Mouse (Mus musculus) neural tube, embryonic 14.5 days (tissue): Measurements from ENCODE around the gene Cfap100. TPM values are rescaled to one million over a fixed set of nuclear protein-coding genes. Genes with fewer than 3 reads are reported as not detected.

Source experiments
- ATAC-seq: fragments of 200-750 bp; cut with Nextera tagmentation; 2 replicates; pipeline ENCODE4 v1.8.0; 2017; ENCODE audit warnings: low read depth, mild to moderate bottlenecking, moderate TSS enrichment, moderate library complexity
- H3K27ac ChIP-seq: fragments of 300-500 bp; sonication (generic); 2 replicates; pipeline ENCODE4 v1.5.1; 2014; ENCODE audit warnings: low read depth, mild to moderate bottlenecking, control low read depth, low read length, moderate library complexity, mixed read lengths
- H3K27me3 ChIP-seq: fragments of 300-500 bp; sonication (generic); 2 replicates; pipeline ENCODE4 v1.6.1; 2014; ENCODE audit warnings: low read length; ENCODE audit not compliant: control insufficient read depth, insufficient read depth
- H3K36me3 ChIP-seq: fragments of 300-500 bp; sonication (generic); 2 replicates; pipeline ENCODE4 v1.6.1; 2014; ENCODE audit warnings: low read length, mixed read lengths; ENCODE audit not compliant: control insufficient read depth, insufficient read depth
- H3K4me1 ChIP-seq: fragments of 300-500 bp; sonication (generic); 2 replicates; pipeline ENCODE4 v1.6.1; 2014; ENCODE audit warnings: low read length; ENCODE audit not compliant: control insufficient read depth, insufficient read depth
- H3K4me2 ChIP-seq: fragments of 300-500 bp; sonication (generic); 2 replicates; pipeline ENCODE4 v1.6.1; 2014; ENCODE audit warnings: mild to moderate bottlenecking, low read depth, low read length, control low read depth
- H3K4me3 ChIP-seq: fragments of 300-500 bp; sonication (generic); 2 replicates; pipeline ENCODE4 v1.5.1; 2014; ENCODE audit warnings: low read depth, low read length, control low read depth, mixed read lengths
- H3K9ac ChIP-seq: fragments of 300-500 bp; sonication (generic); replicated peaks from 2 replicates; pipeline ENCODE4 v1.6.1; 2014; ENCODE audit warnings: low read depth, mild to moderate bottlenecking, control low read depth, low read length, mixed read lengths
- H3K9me3 ChIP-seq: fragments of 300-500 bp; sonication (generic); 2 replicates; pipeline ENCODE4 v1.6.1; 2016; ENCODE audit warnings: low read length; ENCODE audit not compliant: control insufficient read depth
- WGBS: fragments of 180-500 bp; shearing (Covaris S2); extraction: QIAGEN DNeasy Blood & Tissue Kit; methylation state at CpG from one replicate; pipeline ENCODE4 v1.1.7; 2014; 5-methylcytosine and 5-hydroxymethylcytosine counted together
- polyA plus RNA-seq: library from polyadenylated mRNA; unstranded; fragments of >200 nt; fragmentation: Nextera tagmentation; extraction: Ambion mirVana; gene quantifications from 2 replicates; pipeline ENCODE4 v1.2.1, GENCODE M21; 2014

Cfap100 gene
- polyA plus RNA-seq = 7.4 and 8.5 TPM in 2 replicates

GRCm38 (mm10) chr6:90428380-90428974 is at the start of gene Cfap100:
Gene Cfap100, minus strand, starts transcription at chr6:90428797.
- Histone ChIP-seq H3K4me2 (peak within 1 kb of the TSS; percentile 68), H3K9ac (peak within 1 kb of the TSS; percentile 41), H3K27me3 (no peaks in the 10 kb centered on the region), H3K4me3 (peak within 1 kb of the TSS; percentile 34), H3K27ac (peak within 1 kb of the TSS; percentile 67), H3K36me3 (no peaks in the 10 kb centered on the region), H3K9me3 (no peaks in the 10 kb centered on the region), H3K4me1 (no peaks in the 10 kb centered on the region)
- ATAC-seq = peak; percentile 90
- 1% methylated on average over 31 of the region's 31 CpGs for WGBS

GRCm38 (mm10) chr6:90476941-90477518 is 48.4 kb upstream of the Cfap100 start:
- Histone ChIP-seq H3K36me3 (no peaks in the 10 kb centered on the region), H3K9me3 (no peaks in the 10 kb centered on the region), H3K4me1 (no peaks in the 10 kb centered on the region), H3K27me3 (no peaks in the 10 kb centered on the region), H3K9ac (no peak overlapping the region), H3K27ac (no peak overlapping the region), H3K4me3 (no peak overlapping the region), H3K4me2 (no peak overlapping the region)
- ATAC-seq = peak; percentile 60; the same call in 1 of the 2 replicates
- 61% methylated on average over 14 of the region's 14 CpGs for WGBS

GRCm38 (mm10) chr6:90475854-90476212 is 47.2 kb upstream of the Cfap100 start:
- Histone ChIP-seq H3K9ac (no peak overlapping the region), H3K4me2 (no peak overlapping the region), H3K9me3 (no peaks in the 10 kb centered on the region), H3K4me1 (0 out of 2 replicates have a peak, but pooled peaks cover 5% of the 10 kb centered on the region), H3K27ac (no peak overlapping the region), H3K27me3 (no peaks in the 10 kb centered on the region), H3K36me3 (no peaks in the 10 kb centered on the region), H3K4me3 (no peak overlapping the region)
- ATAC-seq = no peak
- WGBS = 74% methylated on average over 3 of the region's 3 CpGs

GRCm38 (mm10) chr6:90475176-90475853 is 46.7 kb upstream of the Cfap100 start:
- no peak overlapping the region for H3K9ac ChIP-seq

GRCm38 (mm10) chr6:90474361-90474750 is 45.8 kb upstream of the Cfap100 start:
- Histone ChIP-seq H3K27me3 (no peaks in the 10 kb centered on the region), H3K4me3 (no peak overlapping the region), H3K4me2 (no peak overlapping the region), H3K36me3 (no peaks in the 10 kb centered on the region), H3K9ac (no peak overlapping the region), H3K9me3 (no peaks in the 10 kb centered on the region), H3K4me1 (0 out of 2 replicates have a peak, but pooled peaks cover 5% of the 10 kb centered on the region), H3K27ac (no peak overlapping the region)
- no peak for ATAC-seq
- WGBS = 91% methylated on average over 3 of the region's 3 CpGs

More at GRCm38 (mm10) chr6:90475176-90475853, 46.7 kb upstream of the Cfap100 start:
- ATAC-seq = no peak
- WGBS = 71% methylated on average over 4 of the region's 4 CpGs
- H3K27ac ChIP-seq = no peak overlapping the region
- no peak overlapping the region for H3K4me3 ChIP-seq
- no peak overlapping the region for H3K4me2 ChIP-seq
- no peaks in the 10 kb centered on the region for H3K27me3 ChIP-seq
- H3K4me1 ChIP-seq = 0 out of 2 replicates have a peak, but pooled peaks cover 5% of the 10 kb centered on the region
- no peaks in the 10 kb centered on the region for H3K36me3 ChIP-seq
- H3K9me3 ChIP-seq = no peaks in the 10 kb centered on the region

- WGBS = 95% methylated on average over 24 of the region's 24 CpGs
- H3K4me3 ChIP-seq = no peak overlapping the region
These were observed 45.2 kb upstream of the Cfap100 start for GRCm38 (mm10) chr6:90473630-90474360.

GRCm38 (mm10) chr6:90472697-90473096 is 44.1 kb upstream of the Cfap100 start:
- Histone ChIP-seq H3K4me3 (no peak overlapping the region), H3K4me2 (no peak overlapping the region), H3K9me3 (no peaks in the 10 kb centered on the region), H3K36me3 (no peaks in the 10 kb centered on the region), H3K4me1 (0 out of 2 replicates have a peak, but pooled peaks cover 5% of the 10 kb centered on the region), H3K9ac (no peak overlapping the region), H3K27me3 (no peaks in the 10 kb centered on the region), H3K27ac (no peak overlapping the region)
- 97% methylated on average over 3 of the region's 3 CpGs for WGBS
- ATAC-seq = no peak

More at GRCm38 (mm10) chr6:90473630-90474360, 45.2 kb upstream of the Cfap100 start:
- H3K9me3 ChIP-seq = no peaks in the 10 kb centered on the region
- no peak overlapping the region for H3K27ac ChIP-seq
- no peak for ATAC-seq
- no peak overlapping the region for H3K4me2 ChIP-seq
- 0 out of 2 replicates have a peak, but pooled peaks cover 5% of the 10 kb centered on the region for H3K4me1 ChIP-seq
- no peaks in the 10 kb centered on the region for H3K27me3 ChIP-seq
- H3K36me3 ChIP-seq = no peaks in the 10 kb centered on the region
- H3K9ac ChIP-seq = no peak overlapping the region

GRCm38 (mm10) chr6:90472079-90472478 is 43.5 kb upstream of the Cfap100 start:
- Histone ChIP-seq H3K4me3 (no peak overlapping the region), H3K27me3 (no peaks in the 10 kb centered on the region), H3K4me1 (0 out of 2 replicates have a peak, but pooled peaks cover 5% of the 10 kb centered on the region), H3K4me2 (no peak overlapping the region), H3K27ac (no peak overlapping the region), H3K9ac (no peak overlapping the region), H3K9me3 (no peaks in the 10 kb centered on the region), H3K36me3 (no peaks in the 10 kb centered on the region)
- 70% methylated on average over 4 of the region's 4 CpGs for WGBS
- ATAC-seq = no peak
